Mouse (Mus musculus): Measurements from ENCODE around the gene Gm45711. TPM values are rescaled to one million over a fixed set of nuclear protein-coding genes. Genes with fewer than 3 reads are reported as not detected.
"Not testable (repeated sequence)": the region's sequence is repeated elsewhere in the genome, so short reads cannot be mapped to it uniquely, and the experiment has no call there.

Gm45711 gene
- polyA plus RNA-seq (2014; fragmentation: Nextera tagmentation; extraction: Ambion mirVana): not detected in 2 replicates

- not testable (repeated sequence) for H3K4me1 ChIP-seq (ENCODE audit: control insufficient read depth, insufficient read depth, low read length); H3K9ac ChIP-seq (replicated peaks; ENCODE audit: low read length); H3K9me3 ChIP-seq (ENCODE audit: control insufficient read depth, low read length); H3K4me2 ChIP-seq (ENCODE audit: low read length); H3K27me3 ChIP-seq (ENCODE audit: control insufficient read depth, insufficient read depth, low read length); H3K4me3 ChIP-seq (replicated peaks; ENCODE audit: low read depth, low read length); H3K36me3 ChIP-seq (ENCODE audit: control insufficient read depth, insufficient read depth, low read length); ATAC-seq (ENCODE audit: low FRiP score, low TSS enrichment); H3K27ac ChIP-seq (replicated peaks; ENCODE audit: low read depth, low read length); DNase-seq
- 93% methylated on average over 36 of the region's 36 CpGs for WGBS
These were observed at the start of gene Gm45711, which contains the start of gene Cmtm1 for GRCm38 (mm10) chr8:104309441-104310155. TSS of gene Gm45711 (minus strand) at chr8:104310081. TSS of gene Cmtm1 (minus strand) at chr8:104310145.

DNA sequence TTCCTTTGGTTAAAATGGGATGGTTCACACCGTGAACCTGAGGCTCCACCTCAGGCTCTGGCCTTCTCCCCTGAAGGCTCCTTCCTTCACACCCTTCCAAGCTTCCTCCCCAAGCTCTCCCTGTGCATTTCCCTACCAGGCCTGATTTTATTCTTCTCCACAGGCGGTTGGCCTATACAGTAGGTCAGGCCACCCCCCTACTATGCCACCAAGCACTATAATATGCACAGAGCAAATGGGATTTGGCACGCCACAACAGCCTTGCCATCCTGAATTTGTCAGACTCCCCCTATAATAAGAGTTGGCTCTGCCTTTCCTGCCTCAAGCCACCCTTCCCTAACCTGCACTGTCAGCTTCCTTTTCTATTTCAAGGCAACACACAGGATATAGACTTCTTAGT, 48.8 kb upstream of the Gm45711 start:
- Histone ChIP-seq H3K4me1 (ENCODE audit: control insufficient read depth, insufficient read depth, low read length) (0 out of 2 replicates have a peak, but pooled peaks cover 3% of the 10 kb centered on the region), H3K9me3 (ENCODE audit: control insufficient read depth, low read length) (no peaks in the 10 kb centered on the region), H3K27ac (replicated peaks; ENCODE audit: low read depth, low read length) (no peak overlapping the region), H3K4me3 (replicated peaks; ENCODE audit: low read depth, low read length) (no peak overlapping the region), H3K4me2 (ENCODE audit: low read length) (no peak overlapping the region), H3K27me3 (ENCODE audit: control insufficient read depth, insufficient read depth, low read length) (no peaks in the 10 kb centered on the region), H3K9ac (replicated peaks; ENCODE audit: low read length) (no peak overlapping the region), H3K36me3 (ENCODE audit: control insufficient read depth, insufficient read depth, low read length) (peaks cover 15% of the 10 kb centered on the region; the same call in 1 of the 2 replicates)
- DNase-seq: no peak
- 52% methylated on average over 3 of the region's 3 CpGs for WGBS
- no peak for ATAC-seq (ENCODE audit: low FRiP score, low TSS enrichment)

DNA sequence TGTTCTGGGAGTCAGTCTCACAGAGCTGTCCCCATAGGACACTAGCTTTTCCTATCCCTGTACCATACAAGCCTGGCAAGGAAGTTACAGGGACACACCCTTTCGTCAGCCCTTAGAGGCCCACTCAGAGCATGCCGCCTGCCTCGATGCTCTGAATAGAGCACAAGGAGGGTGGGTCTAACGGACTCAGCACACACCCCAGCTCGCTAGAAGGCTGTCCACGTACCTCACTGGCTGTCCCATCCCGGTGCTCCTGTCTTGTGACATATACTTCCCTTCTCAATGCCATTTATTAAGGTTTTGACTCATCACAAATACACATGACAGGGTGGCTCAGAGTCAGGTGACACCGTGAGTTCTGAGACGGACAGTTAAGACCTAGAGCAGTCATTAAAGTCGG, 44.6 kb upstream of the Gm45711 start:
- DNase-seq: no peak
- H3K27ac ChIP-seq (replicated peaks; ENCODE audit: low read depth, low read length): no peak overlapping the region
- H3K4me3 ChIP-seq (replicated peaks; ENCODE audit: low read depth, low read length): no peak overlapping the region
- no peaks in the 10 kb centered on the region for H3K9me3 ChIP-seq (ENCODE audit: control insufficient read depth, low read length)
- H3K4me1 ChIP-seq (ENCODE audit: control insufficient read depth, insufficient read depth, low read length): 0 out of 2 replicates have a peak, but pooled peaks cover 1% of the 10 kb centered on the region
- WGBS: 94% methylated on average over 10 of the region's 10 CpGs
- no peaks in the 10 kb centered on the region for H3K27me3 ChIP-seq (ENCODE audit: control insufficient read depth, insufficient read depth, low read length)
- H3K9ac ChIP-seq (replicated peaks; ENCODE audit: low read length): no peak overlapping the region
- no peak overlapping the region for H3K4me2 ChIP-seq (ENCODE audit: low read length)
- no peak for ATAC-seq (ENCODE audit: low FRiP score, low TSS enrichment)
- H3K36me3 ChIP-seq (ENCODE audit: control insufficient read depth, insufficient read depth, low read length): peaks cover 15% of the 10 kb centered on the region; the same call in 1 of the 2 replicates

DNA sequence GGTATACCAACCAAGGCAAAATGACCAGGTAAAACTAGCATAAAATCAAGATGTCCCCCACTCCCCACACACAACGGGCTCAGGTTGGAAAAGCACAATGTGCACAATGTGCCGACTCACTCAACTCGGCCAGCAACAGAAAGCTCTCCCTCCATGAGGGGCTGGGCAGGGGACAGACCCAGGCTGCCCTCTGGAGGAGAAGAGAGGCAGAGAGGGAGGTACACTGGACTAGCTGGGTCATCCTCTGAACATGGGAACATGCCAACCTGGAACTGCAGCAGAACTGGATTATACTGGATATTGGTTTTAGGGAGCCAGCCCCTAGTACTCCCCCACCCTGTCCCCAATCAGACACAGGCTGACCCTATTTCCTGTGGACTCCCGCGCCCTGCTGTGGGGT, 43.3 kb upstream of the Gm45711 start:
- Histone ChIP-seq H3K9me3 (ENCODE audit: control insufficient read depth, low read length) (no peaks in the 10 kb centered on the region), H3K36me3 (ENCODE audit: control insufficient read depth, insufficient read depth, low read length) (peaks cover 15% of the 10 kb centered on the region; the same call in 1 of the 2 replicates), H3K4me2 (ENCODE audit: low read length) (no peak overlapping the region), H3K9ac (replicated peaks; ENCODE audit: low read length) (no peak overlapping the region), H3K27me3 (ENCODE audit: control insufficient read depth, insufficient read depth, low read length) (no peaks in the 10 kb centered on the region), H3K4me1 (ENCODE audit: control insufficient read depth, insufficient read depth, low read length) (no peaks in the 10 kb centered on the region), H3K27ac (replicated peaks; ENCODE audit: low read depth, low read length) (peak overlapping the region; percentile 49; the same call in 1 of the 2 replicates), H3K4me3 (replicated peaks; ENCODE audit: low read depth, low read length) (no peak overlapping the region)
- peak; percentile 37; the same call in 1 of the 2 replicates for ATAC-seq (ENCODE audit: low FRiP score, low TSS enrichment)
- no peak for DNase-seq
- 49% methylated on average over 5 of the region's 5 CpGs for WGBS

- no peaks in the 10 kb centered on the region for H3K9me3 ChIP-seq (ENCODE audit: control insufficient read depth, low read length)
- H3K4me1 ChIP-seq (ENCODE audit: control insufficient read depth, insufficient read depth, low read length): no peaks in the 10 kb centered on the region
- H3K4me3 ChIP-seq (replicated peaks; ENCODE audit: low read depth, low read length): no peak overlapping the region
- no peak for DNase-seq
- no peaks in the 10 kb centered on the region for H3K27me3 ChIP-seq (ENCODE audit: control insufficient read depth, insufficient read depth, low read length)
- H3K4me2 ChIP-seq (ENCODE audit: low read length): no peak overlapping the region
- no peak overlapping the region for H3K27ac ChIP-seq (replicated peaks; ENCODE audit: low read depth, low read length)
- no peak overlapping the region for H3K9ac ChIP-seq (replicated peaks; ENCODE audit: low read length)
- 88% methylated on average over 13 of the region's 13 CpGs for WGBS
- no peak for ATAC-seq (ENCODE audit: low FRiP score, low TSS enrichment)
- peaks cover 7% of the 10 kb centered on the region; the same call in 1 of the 2 replicates for H3K36me3 ChIP-seq (ENCODE audit: control insufficient read depth, insufficient read depth, low read length)
These were observed 40.2 kb upstream of the Gm45711 start for GRCm38 (mm10) chr8:104350047-104350446.

GRCm38 (mm10) chr8:104348971-104349370, 39.1 kb upstream of the Gm45711 start:
- ATAC-seq (ENCODE audit: low FRiP score, low TSS enrichment) (no peak), DNase-seq (no peak)
- WGBS: 88% methylated on average over 5 of the region's 5 CpGs
- Histone ChIP-seq H3K9ac (replicated peaks; ENCODE audit: low read length) (no peak overlapping the region), H3K4me2 (ENCODE audit: low read length) (no peak overlapping the region), H3K36me3 (ENCODE audit: control insufficient read depth, insufficient read depth, low read length) (no peaks in the 10 kb centered on the region), H3K27me3 (ENCODE audit: control insufficient read depth, insufficient read depth, low read length) (no peaks in the 10 kb centered on the region), H3K9me3 (ENCODE audit: control insufficient read depth, low read length) (no peaks in the 10 kb centered on the region), H3K4me3 (replicated peaks; ENCODE audit: low read depth, low read length) (no peak overlapping the region), H3K4me1 (ENCODE audit: control insufficient read depth, insufficient read depth, low read length) (no peaks in the 10 kb centered on the region), H3K27ac (replicated peaks; ENCODE audit: low read depth, low read length) (no peak overlapping the region)

DNA sequence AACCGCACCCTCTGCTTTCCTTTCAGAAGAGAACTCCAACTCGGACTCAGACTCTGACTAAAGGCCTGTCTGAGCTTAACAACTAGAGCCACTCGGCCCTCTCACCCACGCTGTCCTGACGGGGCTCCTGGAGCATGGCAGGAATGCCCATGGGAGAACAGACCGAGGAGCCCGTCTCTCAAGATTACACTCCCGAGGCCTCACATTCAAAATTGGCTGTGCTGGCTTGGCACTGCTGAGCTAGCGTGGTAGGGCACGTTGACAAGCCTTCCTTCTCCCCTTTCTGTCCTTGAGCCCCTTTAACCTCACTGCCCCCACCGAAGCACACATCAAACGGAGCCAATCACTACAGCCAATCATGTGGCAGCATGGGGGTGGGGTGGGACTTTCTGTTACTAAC, 36.8 kb upstream of the Gm45711 start:
- no peak for DNase-seq

GRCm38 (mm10) chr8:104344622-104345021, 34.7 kb upstream of the Gm45711 start:
- DNase-seq (no peak), ATAC-seq (ENCODE audit: low FRiP score, low TSS enrichment) (no peak)
- Histone ChIP-seq H3K4me1 (ENCODE audit: control insufficient read depth, insufficient read depth, low read length) (0 out of 2 replicates have a peak, but pooled peaks cover 7% of the 10 kb centered on the region), H3K9ac (replicated peaks; ENCODE audit: low read length) (no peak overlapping the region), H3K9me3 (ENCODE audit: control insufficient read depth, low read length) (no peaks in the 10 kb centered on the region), H3K36me3 (ENCODE audit: control insufficient read depth, insufficient read depth, low read length) (no peaks in the 10 kb centered on the region), H3K27ac (replicated peaks; ENCODE audit: low read depth, low read length) (no peak overlapping the region), H3K4me2 (ENCODE audit: low read length) (no peak overlapping the region), H3K4me3 (replicated peaks; ENCODE audit: low read depth, low read length) (no peak overlapping the region), H3K27me3 (ENCODE audit: control insufficient read depth, insufficient read depth, low read length) (no peaks in the 10 kb centered on the region)
- 92% methylated on average over 5 of the region's 5 CpGs for WGBS

More for the DNA sequence above, 36.8 kb upstream of the Gm45711 start:
- Histone ChIP-seq H3K9ac (replicated peaks; ENCODE audit: low read length) (no peak overlapping the region), H3K4me2 (ENCODE audit: low read length) (no peak overlapping the region), H3K36me3 (ENCODE audit: control insufficient read depth, insufficient read depth, low read length) (no peaks in the 10 kb centered on the region), H3K4me3 (replicated peaks; ENCODE audit: low read depth, low read length) (no peak overlapping the region), H3K27me3 (ENCODE audit: control insufficient read depth, insufficient read depth, low read length) (no peaks in the 10 kb centered on the region), H3K27ac (replicated peaks; ENCODE audit: low read depth, low read length) (no peak overlapping the region), H3K9me3 (ENCODE audit: control insufficient read depth, low read length) (no peaks in the 10 kb centered on the region), H3K4me1 (ENCODE audit: control insufficient read depth, insufficient read depth, low read length) (no peaks in the 10 kb centered on the region)
- 53% methylated on average over 12 of the region's 12 CpGs for WGBS
- no peak for ATAC-seq (ENCODE audit: low FRiP score, low TSS enrichment)

GRCm38 (mm10) chr8:104343957-104344356, 34.1 kb upstream of the Gm45711 start:
- peak; percentile 93 for DNase-seq
- 14% methylated on average over 7 of the region's 7 CpGs for WGBS
- Histone ChIP-seq H3K9ac (replicated peaks; ENCODE audit: low read length) (no peak overlapping the region), H3K4me1 (ENCODE audit: control insufficient read depth, insufficient read depth, low read length) (0 out of 2 replicates have a peak, but pooled peaks cover 7% of the 10 kb centered on the region), H3K9me3 (ENCODE audit: control insufficient read depth, low read length) (no peaks in the 10 kb centered on the region), H3K4me3 (replicated peaks; ENCODE audit: low read depth, low read length) (no peak overlapping the region), H3K27me3 (ENCODE audit: control insufficient read depth, insufficient read depth, low read length) (no peaks in the 10 kb centered on the region), H3K4me2 (ENCODE audit: low read length) (no peak overlapping the region), H3K36me3 (ENCODE audit: control insufficient read depth, insufficient read depth, low read length) (no peaks in the 10 kb centered on the region), H3K27ac (replicated peaks; ENCODE audit: low read depth, low read length) (no peak overlapping the region)
- ATAC-seq (ENCODE audit: low FRiP score, low TSS enrichment): peak; percentile 54; the same call in 1 of the 2 replicates
